Mouse (Mus musculus) CD4-positive naive resting alpha-beta T cell, adult 76 days (primary cell): ENCODE results near the gene Plpp7. TPM values are rescaled to one million over a fixed set of nuclear protein-coding genes. Genes with fewer than 3 reads are reported as not detected.

Source experiments
- total RNA-seq: library from RNA; stranded (reverse); gene quantifications from one replicate; pipeline ENCODE4 v1.2.4, GENCODE M21; 2023

Plpp7 gene
- total RNA-seq = not detected

GRCm38 (mm10) chr2:32095351-32096121 lies at the start of gene Plpp7:
Gene Plpp7 (plus strand): TSS chr2:32095528.

GRCm38 (mm10) chr2:32084111-32084871 lies 11.0 kb upstream of the Plpp7 start, which contains the start of gene Fam78a:
Gene Fam78a (minus strand): TSS chr2:32084857.

GRCm38 (mm10) chr2:32150924-32151659 lies 55.8 kb downstream of the Plpp7 start, which contains the start of gene Prrc2b:
Gene Prrc2b (plus strand): TSS chr2:32151082.

Other genes starting within 250 kb of the Plpp7 start
- gene Fibcd1, start 249.5 kb upstream of the Plpp7 start, total RNA-seq = 0.47 TPM
- gene Lamc3, start 208.2 kb upstream of the Plpp7 start, total RNA-seq = not detected
- gene Aif1l, start 145.4 kb upstream of the Plpp7 start, total RNA-seq = not detected
- 110 TPM for gene Nup214, start 121.1 kb upstream of the Plpp7 start, total RNA-seq
- gene Fam78a, start 10.7 kb upstream of the Plpp7 start, total RNA-seq = 128 TPM
- gene Prrc2b, start 55.6 kb downstream of the Plpp7 start, total RNA-seq = 127 TPM
- gene Pomt1, start 141.1 kb downstream of the Plpp7 start, total RNA-seq = 15.0 TPM
- 89.0 TPM for gene Uck1, start 164.6 kb downstream of the Plpp7 start, total RNA-seq
- gene Golga2, start 191.9 kb downstream of the Plpp7 start, total RNA-seq = 37.3 TPM
- 60.6 TPM for gene Swi5, start 192.5 kb downstream of the Plpp7 start, total RNA-seq